Mouse (Mus musculus): ENCODE data around the gene Cdt1.

The Cdt1 gene

DNA sequence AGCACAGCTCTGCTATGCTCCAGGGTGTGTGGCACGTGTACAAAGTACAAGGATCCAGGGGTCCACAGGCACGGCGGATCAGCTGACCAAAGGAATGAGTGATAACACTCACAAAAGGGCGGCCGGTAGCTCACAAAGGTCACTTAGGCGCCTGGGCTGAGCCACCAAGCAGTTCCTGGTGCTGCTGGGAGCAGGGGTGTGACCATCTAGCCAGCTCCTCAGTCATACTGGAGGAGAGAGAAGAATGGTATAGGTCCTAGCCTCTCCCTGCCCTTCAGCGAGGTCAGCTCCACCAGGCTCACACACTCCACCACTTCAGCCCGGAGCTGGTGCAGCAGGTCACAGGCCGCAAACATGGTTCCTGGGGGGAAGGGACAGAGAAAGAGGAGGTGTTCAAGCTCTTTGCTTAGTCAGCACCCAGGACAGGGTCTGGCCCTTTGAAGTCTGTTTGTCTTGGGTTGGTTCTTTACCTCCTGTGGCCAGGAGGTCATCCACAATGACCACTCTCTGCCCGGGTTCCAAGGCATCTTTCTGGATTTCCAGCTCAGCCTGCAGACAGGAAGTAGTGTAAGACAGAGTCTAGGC lies 6.9 kb downstream of the Cdt1 start:
- DNase-seq, result no peak

- DNase-seq, result no peak
Observed at GRCm38 (mm10) chr8:122575286-122575685, 7.5 kb downstream of the Cdt1 start.

DNA sequence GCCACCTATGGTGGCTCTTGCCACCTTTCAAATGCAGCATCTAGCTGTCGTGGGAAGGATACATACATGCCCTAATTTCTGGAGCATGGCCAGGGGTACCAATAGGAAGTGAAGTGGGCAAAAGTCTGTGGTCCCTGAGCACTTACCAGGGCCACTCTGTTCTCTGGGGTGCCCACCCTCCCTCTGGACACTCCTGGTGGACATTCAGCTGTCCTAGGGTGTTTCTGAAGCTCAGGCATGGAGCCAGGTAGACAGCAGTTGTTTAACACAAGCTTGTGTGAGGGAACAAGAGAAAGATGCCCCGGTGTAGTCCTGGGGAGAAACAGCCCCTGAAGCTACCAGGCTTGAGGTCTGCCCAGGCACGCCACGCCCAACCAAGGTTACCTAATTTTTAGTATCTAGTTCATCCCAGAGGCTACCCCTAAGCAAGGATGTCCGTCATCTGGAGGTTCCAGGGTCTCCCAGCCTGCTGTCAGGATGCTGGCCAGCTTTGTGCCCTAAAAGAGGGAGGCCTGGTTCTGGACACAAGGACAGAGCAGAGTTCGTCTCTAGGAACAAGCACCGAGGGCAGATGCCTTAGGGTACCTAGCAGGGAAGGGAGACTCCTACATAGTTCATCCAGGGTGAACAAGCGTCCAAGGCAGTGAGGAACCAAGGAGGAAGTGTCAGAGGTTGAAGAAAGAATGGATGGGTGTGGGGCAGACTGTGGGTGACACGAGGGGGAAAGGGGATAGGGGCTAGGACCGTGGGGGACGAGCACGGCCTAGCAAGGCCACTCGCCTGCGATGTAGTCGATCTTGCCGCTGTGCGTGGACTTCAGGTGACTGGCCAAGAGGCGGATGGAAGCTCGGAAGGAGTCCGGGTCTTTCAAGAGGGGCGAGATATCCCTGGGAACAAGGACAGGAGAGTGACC lies 8.2 kb downstream of the Cdt1 start:
- DNase-seq, result peak; percentile 41 to 57

DNA sequence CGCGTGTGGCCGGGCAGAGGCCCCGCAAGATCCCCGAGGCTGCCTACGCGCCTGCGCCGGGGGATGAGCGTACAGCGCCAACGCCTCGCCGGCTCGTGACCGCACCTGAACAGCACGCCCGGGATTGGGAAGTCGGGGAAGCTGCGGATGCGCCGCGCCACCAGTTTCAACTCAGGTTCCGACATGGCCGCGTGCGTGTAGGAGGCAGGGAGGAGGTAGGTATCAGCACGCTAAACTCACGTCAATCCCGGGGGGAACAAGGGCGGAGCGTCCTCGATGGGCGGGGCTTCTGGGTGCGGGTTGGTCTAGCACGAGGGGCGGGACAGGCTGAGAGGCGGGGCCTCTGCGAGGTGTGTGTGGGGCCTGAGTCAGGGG lies 8.8 kb downstream of the Cdt1 start, which contains the start of gene Aprt:
Gene Aprt (minus strand): TSS at position 262 of the 375 bp plus-strand sequence.
- DNase-seq, result peak; percentile 95 to 97

GRCm38 (mm10) chr8:122577116-122577515 lies 9.3 kb downstream of the Cdt1 start:
- DNase-seq, result no peak

GRCm38 (mm10) chr8:122579196-122579595 lies 11.4 kb downstream of the Cdt1 start:
- DNase-seq, result no peak

- DNase-seq, result no peak
Observed at GRCm38 (mm10) chr8:122580926-122581325, 13.1 kb downstream of the Cdt1 start.

GRCm38 (mm10) chr8:122584981-122585380 lies 17.2 kb downstream of the Cdt1 start:
- DNase-seq, result no peak

- no peak for DNase-seq
Observed at GRCm38 (mm10) chr8:122585411-122585891, 17.6 kb downstream of the Cdt1 start.

- no peak for DNase-seq
Observed at GRCm38 (mm10) chr8:122586171-122586570, 18.4 kb downstream of the Cdt1 start.

- DNase-seq, result no peak
Observed at GRCm38 (mm10) chr8:122586749-122587148, 18.9 kb downstream of the Cdt1 start.

DNA sequence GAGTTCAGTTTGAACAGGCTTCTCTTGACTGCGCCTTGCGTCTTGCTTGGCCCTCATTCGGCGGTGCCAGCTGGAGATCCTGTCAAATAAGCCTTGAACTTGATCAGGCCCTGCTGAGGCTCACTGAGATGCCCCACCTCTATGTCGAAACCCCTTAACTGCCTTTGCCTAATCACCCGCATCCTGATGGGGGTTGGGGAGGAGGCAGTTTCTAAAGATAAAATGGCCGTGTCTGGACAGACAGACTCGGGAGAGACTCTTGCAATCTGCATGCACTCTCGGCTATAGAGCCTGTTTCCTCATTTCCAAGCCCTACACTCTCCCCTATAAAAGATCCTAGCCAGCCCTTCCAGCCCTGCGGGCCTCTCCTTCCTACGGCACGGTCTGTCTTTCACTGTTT lies 25.4 kb downstream of the Cdt1 start:
- DNase-seq, result peak in 1 of 2 experiments; percentile 28

DNA sequence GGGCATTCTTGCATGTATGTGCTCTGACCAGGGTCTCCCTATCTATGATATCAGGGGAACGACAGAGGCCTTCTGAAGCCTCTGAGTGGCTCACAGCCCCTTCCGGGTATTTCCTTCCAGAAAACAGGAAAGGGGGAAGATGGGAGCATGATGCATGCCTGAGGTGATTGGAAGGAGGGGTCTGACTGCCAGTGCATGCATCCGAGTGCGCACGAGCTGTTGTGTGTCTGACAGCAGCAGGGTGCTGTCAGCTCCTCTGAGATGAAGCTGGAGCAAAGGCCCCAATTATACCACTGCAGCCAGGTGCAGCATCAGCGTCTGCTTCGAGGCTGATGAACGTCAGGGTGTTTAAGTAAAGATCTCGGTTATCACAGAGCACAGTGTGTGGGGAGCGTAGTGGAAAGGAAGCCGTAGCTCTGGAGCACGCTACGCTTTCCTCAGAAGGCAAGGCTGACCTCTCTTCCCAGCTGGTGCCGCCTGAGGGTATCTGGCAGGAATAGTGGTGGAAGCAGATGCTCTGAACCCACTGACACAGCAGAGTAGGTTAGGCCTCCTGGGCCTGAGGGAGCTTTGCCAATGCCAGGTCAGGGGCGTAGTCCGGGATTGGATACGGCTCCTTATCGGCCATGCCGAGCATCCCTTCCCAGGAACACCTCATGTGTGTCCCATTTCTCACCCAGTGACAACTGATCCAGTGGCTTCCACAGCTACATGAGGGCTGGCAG lies 26.1 kb downstream of the Cdt1 start:
- DNase-seq, result peak; percentile 75 to 78

DNA sequence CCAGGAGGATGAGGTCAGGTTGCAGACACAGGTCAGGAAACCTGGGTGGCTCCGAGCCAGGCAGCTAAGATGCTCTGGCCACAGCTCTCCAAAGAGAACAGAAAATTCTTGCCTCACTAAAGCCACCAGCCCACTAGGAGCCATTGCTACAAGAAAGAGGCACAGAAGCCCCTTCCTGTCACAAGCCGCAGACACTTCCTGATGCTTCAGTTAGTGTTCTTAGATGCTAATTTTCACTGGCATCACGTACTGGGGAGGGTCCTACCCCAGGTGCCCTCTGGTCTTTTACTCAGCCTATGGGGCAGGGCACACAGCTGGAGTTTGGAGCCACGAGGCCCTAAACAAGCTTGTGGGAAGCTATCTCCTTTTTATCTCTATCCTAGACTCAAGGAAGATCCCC lies 28.2 kb downstream of the Cdt1 start:
- DNase-seq, result no peak

DNA sequence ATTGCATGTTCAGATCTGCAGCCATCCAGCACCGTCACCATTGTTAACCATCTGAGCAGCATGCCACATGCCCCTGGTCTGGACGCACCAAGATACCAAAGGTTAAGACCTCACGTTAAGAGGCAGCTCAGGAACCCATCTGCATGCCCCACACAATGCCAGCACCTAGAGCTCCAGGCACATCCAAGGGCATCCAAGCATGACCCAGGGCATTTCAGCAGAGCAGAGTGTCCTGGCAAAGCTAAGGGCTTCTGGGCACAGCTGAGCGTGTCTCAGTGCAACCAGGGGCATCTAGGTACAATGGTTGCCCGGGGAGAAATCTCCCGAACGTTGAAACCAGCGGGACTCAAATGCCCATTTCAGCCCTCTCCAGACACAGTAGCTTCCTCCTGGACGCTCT lies 32.9 kb downstream of the Cdt1 start:
- DNase-seq, result no peak

DNA sequence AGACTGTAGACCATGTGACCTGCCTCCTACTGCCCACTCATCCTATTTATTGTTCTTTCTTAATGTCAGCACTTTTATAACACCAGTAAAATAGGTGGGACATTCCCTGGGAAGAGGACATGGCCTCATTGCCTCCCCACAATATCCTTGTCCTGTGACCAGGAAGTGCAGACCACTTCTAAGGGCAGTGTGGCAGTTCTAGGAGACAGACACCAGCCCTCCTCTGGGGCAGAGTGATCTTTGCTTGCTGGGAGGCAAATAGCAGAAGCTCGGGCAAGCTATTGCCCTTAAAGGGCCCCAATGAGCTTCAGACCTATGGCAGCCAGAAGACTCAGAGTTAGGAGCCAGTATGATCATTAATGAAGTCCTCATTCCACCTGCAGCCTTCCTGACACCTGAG lies 36.8 kb downstream of the Cdt1 start:
- no peak for DNase-seq

GRCm38 (mm10) chr8:122605367-122605766 lies 37.6 kb downstream of the Cdt1 start:
- DNase-seq, result no peak

- DNase-seq, result no peak
Observed at GRCm38 (mm10) chr8:122606810-122607209, 39.0 kb downstream of the Cdt1 start.

DNA sequence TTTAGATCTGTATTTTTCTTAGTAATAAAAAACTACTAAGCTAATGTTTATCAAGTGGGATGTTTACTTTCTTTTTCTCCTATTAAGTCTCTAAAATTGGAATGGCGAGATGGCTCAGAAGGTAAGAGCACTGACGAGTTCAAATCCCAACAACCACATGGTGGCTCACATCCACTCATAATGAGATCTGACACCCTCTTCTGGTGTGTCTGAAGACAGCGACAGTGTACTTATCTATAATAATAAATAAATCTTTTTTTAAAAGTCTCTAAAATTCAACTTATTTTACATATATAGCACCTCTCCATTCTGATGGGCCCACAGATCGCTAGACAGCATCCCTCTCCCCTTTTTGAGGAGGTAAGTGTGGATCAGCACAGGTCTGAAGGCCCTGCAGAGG lies 42.4 kb downstream of the Cdt1 start:
- no peak for DNase-seq

DNA sequence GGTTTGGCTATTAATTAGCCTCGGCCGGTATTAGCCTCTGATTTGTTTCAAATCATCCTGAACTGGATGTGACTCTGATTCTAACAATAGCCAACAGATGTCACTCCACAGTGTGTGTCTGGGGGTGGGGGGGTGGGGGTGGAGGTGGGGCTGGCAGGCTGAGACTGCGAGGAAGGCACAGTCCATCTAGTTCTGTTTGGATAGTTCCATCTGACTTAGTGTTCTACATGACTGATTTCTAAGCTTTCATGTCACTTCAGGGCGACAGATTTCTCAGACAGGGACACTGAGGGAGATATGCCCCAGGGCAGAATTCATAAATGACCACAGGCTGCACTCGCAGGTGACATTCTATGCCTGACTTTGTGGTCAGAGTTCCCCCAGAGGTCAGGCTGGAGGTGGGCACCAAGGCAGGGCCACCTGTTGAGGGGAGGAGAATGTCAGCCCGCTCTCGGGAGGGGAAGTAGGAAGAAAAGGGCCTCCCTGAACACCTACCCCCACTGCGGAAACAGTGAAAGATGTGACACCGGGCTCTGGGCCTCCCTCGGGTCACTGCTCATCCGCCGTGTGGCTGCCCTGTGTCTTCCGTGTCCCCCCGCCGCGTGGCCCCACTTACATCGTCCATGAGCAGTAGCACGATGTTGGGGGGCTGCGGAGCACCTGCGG lies 42.9 kb downstream of the Cdt1 start:
- DNase-seq, result peak in 1 of 2 experiments; percentile 74

DNA sequence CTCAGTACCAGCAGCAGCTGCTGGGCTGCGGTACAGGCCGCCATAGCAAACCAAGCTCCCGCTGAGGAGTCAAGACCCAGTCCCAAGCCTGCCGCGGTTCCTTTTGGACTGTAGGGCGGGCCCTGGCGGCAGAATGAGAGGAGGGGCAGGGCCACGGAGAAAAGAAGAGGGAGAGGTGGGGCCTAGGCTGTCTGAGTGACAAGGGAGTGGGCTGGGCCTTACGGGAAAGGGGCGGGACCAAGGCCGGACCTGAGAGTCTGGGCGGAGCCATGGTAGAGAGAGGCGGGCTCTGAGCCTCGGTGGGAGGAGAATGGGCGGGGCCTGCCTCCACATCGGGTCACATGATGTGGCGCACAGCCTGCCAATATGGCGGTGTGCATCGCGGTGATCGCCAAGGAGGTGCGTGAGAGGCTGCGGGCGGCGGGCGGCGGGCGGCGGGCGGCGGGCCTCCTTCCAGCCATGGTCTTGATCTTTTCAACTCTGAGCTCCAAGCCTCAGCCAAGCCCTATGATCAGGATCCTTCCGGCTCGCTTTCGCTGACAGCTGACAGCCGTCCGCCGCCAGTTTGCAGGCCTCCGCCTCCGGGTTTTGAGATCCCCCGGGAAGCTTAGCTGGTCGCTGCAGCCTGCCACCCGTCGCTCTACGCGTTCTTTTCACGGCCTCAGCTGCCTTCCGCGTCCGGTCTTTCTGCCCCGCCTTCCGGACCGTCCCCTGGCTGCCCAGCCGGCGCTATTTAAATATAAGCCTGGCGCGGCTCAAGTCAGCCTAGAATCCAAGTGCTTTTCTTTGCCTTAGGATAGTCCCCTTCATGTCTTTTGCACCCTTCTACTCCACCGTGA lies 43.7 kb downstream of the Cdt1 start, which contains the start of the genes Galns and Trappc2l:
Gene Galns (minus strand): TSS at position 169 of the 839 bp plus-strand sequence.
Gene Trappc2l (plus strand): TSS at position 346 of the 839 bp plus-strand sequence.
- peak; percentile 98 for DNase-seq
